Mouse (Mus musculus) spleen, adult 2 months (tissue): Measurements from ENCODE around the gene Nt5c.

Source experiments
- CTCF ChIP-seq: fragments of 200-500 bp; IDR thresholded peaks from 2 replicates; pipeline ENCODE4 v1.5.1; 2011; ENCODE audit warnings: mild to moderate bottlenecking, inconsistent platforms; ENCODE audit not compliant: insufficient read depth, insufficient read length, insufficient replicate concordance; ENCODE audit errors: extremely low read depth
- POLR2A ChIP-seq: fragments of 200-500 bp; IDR thresholded peaks from 2 replicates; pipeline ENCODE4 v1.6.1; 2011; ENCODE audit warnings: low read depth, low read length, inconsistent platforms

- no peak for TF ChIP-seq CTCF
- no peak for TF ChIP-seq POLR2A
Measured at GRCm38 (mm10) chr11:115502636-115503035, 11.0 kb upstream of the Nt5c start.
